Mouse (Mus musculus) cortical plate, adult 2 months (tissue): Measurements from ENCODE around the gene Mblac1. TPM values are rescaled to one million over a fixed set of nuclear protein-coding genes. Genes with fewer than 3 reads are reported as not detected.

Experiments used
- H3K27ac ChIP-seq: fragments of 200-500 bp; 2 replicates; pipeline ENCODE4 v1.5.1; 2012; ENCODE audit warnings: low read length, control low read depth, inconsistent platforms; ENCODE audit not compliant: insufficient read depth
- H3K4me1 ChIP-seq: fragments of 200-500 bp; 2 replicates; pipeline ENCODE4 v1.6.1; 2011; ENCODE audit warnings: low read length; ENCODE audit not compliant: control insufficient read depth, insufficient read depth
- H3K4me3 ChIP-seq: fragments of 200-500 bp; 2 replicates; pipeline ENCODE4 v1.5.1; 2011; ENCODE audit warnings: mild to moderate bottlenecking, low read length, control low read depth; ENCODE audit not compliant: insufficient read depth
- CTCF ChIP-seq: fragments of 200-500 bp; IDR thresholded peaks from 2 replicates; pipeline ENCODE4 v1.5.1; 2011; ENCODE audit warnings: mild to moderate bottlenecking, control low read depth, low read length; ENCODE audit not compliant: insufficient read depth; ENCODE audit errors: extremely low read depth
- POLR2A ChIP-seq: fragments of 200-500 bp; IDR thresholded peaks from 2 replicates; pipeline ENCODE4 v1.6.1; 2011; ENCODE audit warnings: mild to moderate bottlenecking, low read length, control low read depth; ENCODE audit not compliant: insufficient read depth; ENCODE audit errors: extremely low read depth
- polyA plus RNA-seq: library from polyadenylated mRNA; depleted of rRNA; stranded (reverse); fragments of >200 nt; gene quantifications from 2 replicates; pipeline ENCODE4 v1.2.3, GENCODE M21; 2012

Gene Mblac1
- polyA plus RNA-seq, 1 experiment: 5.7 TPM

DNA sequence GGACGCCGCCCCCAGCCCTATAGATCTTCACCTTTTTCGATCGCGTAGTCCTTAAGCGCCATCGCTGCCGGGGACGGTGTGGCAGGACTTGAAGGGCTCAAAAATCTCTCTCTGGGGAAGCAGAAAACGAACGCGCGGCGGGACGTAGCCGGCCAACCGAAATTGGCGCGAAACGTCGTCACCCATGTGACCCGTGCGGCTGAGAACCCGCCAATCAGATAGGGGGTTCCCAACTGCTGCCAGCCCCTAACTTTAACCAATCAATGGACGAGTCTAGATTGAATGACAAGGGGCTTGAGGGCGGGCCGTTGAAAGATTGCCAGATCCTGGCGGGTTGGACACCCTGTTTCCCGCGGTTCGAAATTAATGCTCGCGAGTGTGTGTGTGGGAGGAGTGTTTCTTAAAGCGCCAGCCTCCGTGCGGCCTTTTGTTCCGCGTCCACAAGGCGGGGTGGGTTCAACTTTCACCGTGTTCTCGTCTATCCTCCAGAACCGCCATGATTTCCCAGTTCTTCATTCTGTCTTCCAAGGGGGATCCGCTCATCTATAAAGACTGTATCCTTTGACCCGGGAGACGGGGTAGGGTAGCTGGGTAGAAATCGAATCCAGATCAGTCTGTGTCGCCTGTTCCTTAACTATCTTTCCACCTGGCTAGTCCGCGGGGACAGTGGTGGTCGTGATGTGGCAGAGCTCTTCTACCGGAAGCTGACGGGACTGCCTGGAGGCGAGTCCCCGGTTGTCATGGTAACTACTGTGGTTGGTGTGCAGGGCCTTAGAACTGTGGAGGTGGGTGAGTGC, 22.2 kb upstream of the Mblac1 start, which contains the start of the genes Ap4m1 and Mcm7:
TSS of gene Ap4m1 (plus strand) at position 308 of the 797 bp plus-strand sequence.
TSS of gene Mcm7 (minus strand) at position 728 of the 797 bp plus-strand sequence.
- TF ChIP-seq CTCF: no peak
- 0 out of 2 replicates have a peak, but pooled peaks have one; percentile 31 for TF ChIP-seq POLR2A

DNA sequence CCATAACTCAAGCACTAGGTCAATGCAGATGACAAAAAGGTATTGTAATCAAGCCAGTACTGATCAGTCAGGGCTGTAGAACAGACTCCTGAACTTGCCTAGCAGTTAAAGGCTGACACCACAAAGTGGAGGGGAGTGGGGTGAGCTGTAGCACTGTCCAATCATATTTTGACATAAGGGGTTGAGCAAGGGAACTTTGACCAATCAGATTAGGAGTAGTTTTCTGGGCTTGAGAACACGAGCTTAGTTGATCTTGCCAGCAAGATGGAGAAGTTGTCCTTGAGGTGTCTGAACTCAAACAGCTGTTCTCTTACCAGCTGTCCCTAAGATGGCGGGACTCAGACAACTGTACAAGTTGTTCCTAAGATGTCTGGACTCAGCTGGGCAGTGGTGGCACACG, 20.9 kb upstream of the Mblac1 start:
- no peak overlapping the region for H3K4me3 ChIP-seq
- no peak for TF ChIP-seq CTCF
- no peak for TF ChIP-seq POLR2A
- no peaks in the 10 kb centered on the region for H3K4me1 ChIP-seq
- H3K27ac ChIP-seq: no peak overlapping the region

More for the DNA sequence above, 22.2 kb upstream of the Mblac1 start, which contains the start of the genes Ap4m1 and Mcm7:
- Histone ChIP-seq H3K4me3 (peak within 1 kb of the TSS; percentile 68), H3K27ac (peak within 1 kb of the TSS; percentile 87), H3K4me1 (no peaks in the 10 kb centered on the region)

DNA sequence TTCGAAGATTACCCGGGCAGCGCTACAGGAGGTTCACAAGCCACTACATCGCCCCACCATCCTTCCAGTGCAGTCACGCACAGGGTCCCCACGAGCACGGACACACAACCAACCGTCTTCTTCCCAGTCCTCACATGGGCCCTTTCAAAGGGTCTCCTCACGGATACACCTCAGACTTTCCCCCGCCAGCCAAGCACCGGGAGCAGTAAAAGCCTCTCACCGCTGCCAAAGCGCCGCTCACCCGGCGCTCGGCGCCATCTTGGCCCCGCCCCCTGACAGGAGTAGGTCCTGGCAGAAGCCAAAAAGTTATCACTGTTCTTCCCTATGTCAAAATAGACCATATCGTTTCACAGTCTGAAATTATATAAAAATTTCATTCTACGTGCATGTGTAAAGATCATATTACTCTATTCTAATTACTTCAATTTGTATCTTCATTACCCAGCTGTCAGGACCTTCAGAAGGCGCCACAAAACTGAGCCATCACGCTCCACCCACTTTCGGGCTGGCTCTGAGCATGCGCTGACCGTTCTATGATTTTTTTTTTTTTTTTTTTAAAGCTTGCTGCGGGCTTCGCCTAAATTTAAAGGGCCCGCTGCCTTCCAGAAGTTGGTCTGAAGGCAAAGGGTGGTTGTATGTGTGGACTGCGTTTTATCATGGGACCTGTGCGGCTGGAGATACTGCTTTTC, 7.0 kb upstream of the Mblac1 start, which contains the start of the genes Taf6 and Cnpy4:
TSS of gene Taf6 (minus strand) at position 502 of the 689 bp plus-strand sequence.
TSS of gene Cnpy4 (plus strand) at position 536 of the 689 bp plus-strand sequence.
- TF ChIP-seq POLR2A (peak; percentile 89), CTCF (no peak)
- Histone ChIP-seq H3K4me3 (peak within 1 kb of the TSS; percentile 71), H3K4me1 (no peaks in the 10 kb centered on the region), H3K27ac (peak within 1 kb of the TSS; percentile 65)

DNA sequence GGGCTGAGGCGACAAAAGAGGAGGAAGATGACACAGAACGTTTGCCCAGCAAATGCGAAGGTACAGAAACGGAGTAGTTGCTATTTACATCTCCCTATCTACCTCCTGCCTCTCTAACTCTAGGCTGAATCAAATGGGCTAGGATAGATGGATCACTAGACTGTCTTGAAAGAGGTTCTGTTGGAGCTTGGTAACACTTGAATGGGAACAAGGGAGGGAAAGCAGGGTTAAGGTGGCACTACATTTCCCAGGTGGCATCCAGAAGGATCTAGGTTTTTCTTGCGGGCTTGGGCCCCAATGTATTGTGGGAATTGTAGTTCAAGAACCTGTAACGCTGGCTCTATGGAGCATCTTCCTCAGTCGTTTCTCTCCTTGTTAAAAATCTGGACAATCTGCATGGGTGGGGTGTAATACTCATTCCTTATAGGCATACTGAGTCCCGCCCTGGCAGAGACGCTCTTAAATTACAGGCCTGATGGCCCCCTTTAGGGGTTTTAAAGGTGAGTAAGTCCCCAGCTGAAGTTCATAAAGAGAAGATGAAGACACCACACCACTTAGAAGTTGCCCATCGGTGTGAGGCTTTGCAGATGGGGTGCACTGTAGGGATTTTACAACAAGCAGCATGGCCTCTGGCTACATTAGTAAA, 6.3 kb upstream of the Mblac1 start:
- Histone ChIP-seq H3K27ac (peak overlapping the region; percentile 65), H3K4me3 (peak overlapping the region; percentile 71), H3K4me1 (no peaks in the 10 kb centered on the region)
- TF ChIP-seq CTCF (no peak), POLR2A (0 out of 2 replicates have a peak, but pooled peaks have one; percentile 18)

DNA sequence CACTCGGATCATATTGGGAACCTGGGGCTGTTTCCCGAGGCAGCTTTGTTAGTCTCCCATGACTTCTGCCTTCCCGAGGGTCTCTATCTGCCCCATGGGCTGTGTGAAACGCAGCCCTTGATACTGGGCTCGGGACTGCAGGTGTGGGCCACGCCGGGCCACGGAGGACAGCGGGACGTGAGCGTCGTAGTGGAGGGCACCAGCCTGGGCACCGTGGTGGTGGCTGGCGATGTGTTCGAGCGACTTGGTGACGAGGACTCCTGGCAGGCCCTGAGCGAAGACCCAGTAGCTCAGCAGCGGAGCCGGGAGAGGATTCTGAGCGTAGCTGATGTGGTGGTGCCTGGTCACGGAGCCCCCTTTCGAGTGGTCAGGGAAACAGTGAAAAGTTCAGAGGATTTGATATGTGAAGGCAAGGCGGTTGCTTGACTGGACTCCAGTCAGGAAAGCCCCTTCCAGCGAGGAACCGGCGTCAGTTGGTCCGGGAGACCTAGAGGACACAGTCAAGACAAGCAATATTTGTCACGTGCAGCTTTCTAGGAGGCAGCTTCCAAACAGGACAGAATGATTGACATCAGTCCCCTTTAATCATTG, 736 bp downstream of the Mblac1 start:
- TF ChIP-seq CTCF (no peak), POLR2A (no peak)
- H3K27ac ChIP-seq: peak overlapping the region; percentile 68

DNA sequence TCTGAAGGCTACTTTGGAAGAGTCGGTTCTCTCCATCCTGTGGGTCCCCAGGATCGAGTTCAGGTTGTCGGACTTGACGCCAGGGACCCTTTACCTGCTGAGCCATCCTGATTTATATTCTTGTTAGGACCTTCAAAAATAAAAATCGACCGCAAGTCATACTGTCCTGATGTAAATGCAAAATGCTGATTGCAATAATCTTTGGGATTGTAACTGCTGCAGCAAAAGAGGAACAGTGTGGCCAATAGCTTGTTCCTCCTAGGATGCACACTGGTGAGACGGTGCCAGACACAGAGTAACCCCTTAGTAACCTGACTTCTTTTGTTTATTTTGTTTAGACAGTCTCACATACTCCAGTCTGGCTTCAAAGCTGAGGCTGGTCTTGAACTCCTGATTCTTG, 1.3 kb downstream of the Mblac1 start:
- Histone ChIP-seq H3K4me1 (no peaks in the 10 kb centered on the region; the same call in 1 of the 2 replicates), H3K27ac (no peak overlapping the region), H3K4me3 (peak overlapping the region; percentile 75)
- TF ChIP-seq POLR2A (no peak), CTCF (no peak)

More for the DNA sequence above, 736 bp downstream of the Mblac1 start:
- no peaks in the 10 kb centered on the region; the same call in 1 of the 2 replicates for H3K4me1 ChIP-seq
- H3K4me3 ChIP-seq: peak overlapping the region; percentile 75

DNA sequence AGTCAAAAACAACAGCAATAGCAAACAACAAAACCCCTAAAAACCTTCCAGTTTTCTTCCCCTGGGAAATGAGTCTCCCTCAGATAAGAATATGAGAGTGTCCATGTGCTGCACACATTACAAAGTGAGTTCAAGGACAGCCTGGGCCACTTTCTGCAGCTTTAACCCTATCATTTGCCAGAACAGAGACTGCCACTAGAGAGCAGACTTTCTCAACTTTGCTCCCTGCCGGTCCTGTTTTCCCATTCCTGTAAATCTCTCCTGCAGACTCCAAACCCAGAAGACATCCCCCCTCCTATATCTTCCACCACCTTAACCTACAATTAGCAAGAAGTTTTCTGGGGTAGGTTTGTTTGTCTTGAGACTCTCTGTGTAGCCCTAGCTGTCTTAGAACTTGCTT, 5.5 kb downstream of the Mblac1 start:
- no peak overlapping the region for H3K4me3 ChIP-seq
- H3K4me1 ChIP-seq: no peaks in the 10 kb centered on the region; the same call in 1 of the 2 replicates
- TF ChIP-seq CTCF: peak; percentile 46
- TF ChIP-seq POLR2A: no peak
- no peak overlapping the region for H3K27ac ChIP-seq

DNA sequence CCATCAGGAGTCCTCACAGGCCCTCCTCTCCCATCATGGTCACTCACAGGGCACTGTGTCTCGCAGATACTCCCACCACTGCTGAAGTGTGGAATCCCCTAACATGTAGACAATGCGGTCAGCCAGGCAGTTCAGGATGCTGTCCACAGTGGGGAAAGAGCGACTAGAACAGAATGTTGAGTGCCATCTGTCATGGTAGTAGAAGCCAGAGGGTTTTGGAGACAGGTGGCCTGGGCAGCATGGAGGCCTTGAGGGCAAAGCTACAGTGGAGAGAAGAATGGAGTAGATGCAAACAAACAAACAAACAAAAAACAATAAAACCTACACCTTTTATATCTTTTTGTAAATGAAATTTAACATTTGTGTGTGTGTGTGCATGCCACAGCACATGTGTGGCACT, 8.0 kb downstream of the Mblac1 start:
- no peak for TF ChIP-seq CTCF
- no peak for TF ChIP-seq POLR2A
- no peaks in the 10 kb centered on the region for H3K4me1 ChIP-seq
- H3K4me3 ChIP-seq: no peak overlapping the region
- no peak overlapping the region for H3K27ac ChIP-seq

DNA sequence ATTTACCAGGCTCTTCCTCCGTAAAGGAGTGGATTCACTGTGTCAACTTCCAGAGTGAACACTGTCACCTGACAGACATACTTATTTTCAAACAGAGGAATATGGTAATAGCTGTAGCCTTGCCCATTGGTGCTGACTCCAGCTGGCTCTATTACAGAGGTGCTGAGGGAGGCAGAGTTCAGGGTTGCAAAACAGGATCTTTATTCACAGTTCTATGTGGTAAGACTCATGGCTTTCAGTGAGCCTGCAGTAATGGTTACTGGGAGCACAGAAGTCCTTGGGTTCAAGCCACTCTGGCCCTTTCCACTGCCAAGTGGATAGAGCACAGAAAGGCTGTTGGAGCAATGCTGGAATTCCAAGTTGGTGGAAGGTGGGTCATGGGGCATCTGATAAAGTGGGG, 13.1 kb downstream of the Mblac1 start:
- Histone ChIP-seq H3K27ac (no peak overlapping the region), H3K4me3 (no peak overlapping the region)
- TF ChIP-seq POLR2A (no peak), CTCF (no peak)

More for the DNA sequence above, 13.1 kb downstream of the Mblac1 start:
- no peaks in the 10 kb centered on the region for H3K4me1 ChIP-seq
